Mouse (Mus musculus) bone marrow macrophage, adult 2 months (primary cell): Measurements from ENCODE around the gene Tnn.

Experiments
- CTCF ChIP-seq: IDR thresholded peaks from 2 replicates; pipeline ENCODE4 v1.5.1; 2012; ENCODE audit warnings: low read depth, mild to moderate bottlenecking, low read length, moderate library complexity
- POLR2A ChIP-seq: IDR thresholded peaks from 2 replicates; pipeline ENCODE4 v1.6.1; 2012; ENCODE audit warnings: mild to moderate bottlenecking, low read depth, low read length, borderline replicate concordance

GRCm38 (mm10) chr1:160144343-160144742 lies 9.0 kb downstream of the Tnn start:
- no peak for TF ChIP-seq CTCF
- TF ChIP-seq POLR2A: no peak
